Mouse (Mus musculus) left cerebral cortex, postnatal 14 days (tissue): ENCODE results near the gene Bach2. TPM values are rescaled to one million over a fixed set of nuclear protein-coding genes. Genes with fewer than 3 reads are reported as not detected.

Experiments used
- DNase-seq, 2 experiments: peaks; one replicate each; pipeline ENCODE4 v3.0.0; 2021 to 2022; ENCODE audit warnings: low spot score in 2 of 2, mixed read lengths in 1 of 2
- intact Hi-C: fragments of 180-260 bp; cut with DNase I; formaldehyde crosslinking; loops from one replicate; pipeline ENCODE4 v1.15.1; 2025
- total RNA-seq, 2 experiments: library from RNA; stranded (reverse); gene quantifications; 2 replicates each; pipeline ENCODE4 v1.2.3; 2021

Bach2 gene
- total RNA-seq, 2 experiments from 2014 or later = 22.4 to 24.8 TPM

GRCm38 (mm10) chr4:32307215-32307614 lies 68.6 kb downstream of the Bach2 start:
- intact Hi-C loops = loop anchor here (10.0 kb wide), 1 partner anchor 108 kb away; no protein-coding TSS in a partner anchor

GRCm38 (mm10) chr4:32312171-32312946 lies 73.8 kb downstream of the Bach2 start:
- intact Hi-C loops = no loop called here
- DNase-seq = no peak

More at GRCm38 (mm10) chr4:32307215-32307614, 68.6 kb downstream of the Bach2 start:
- DNase-seq = no peak

GRCm38 (mm10) chr4:32314919-32315318 lies 76.3 kb downstream of the Bach2 start:
- intact Hi-C loops = no loop called here
- no peak for DNase-seq

GRCm38 (mm10) chr4:32318608-32319007 lies 80.0 kb downstream of the Bach2 start:
- intact Hi-C loops = no loop called here
- DNase-seq = no peak

- DNase-seq = no peak
- intact Hi-C loops = no loop called here
Measured at GRCm38 (mm10) chr4:32319327-32319726, 80.7 kb downstream of the Bach2 start.

GRCm38 (mm10) chr4:32320039-32320438 lies 81.4 kb downstream of the Bach2 start:
- intact Hi-C loops = no loop called here
- DNase-seq = no peak

GRCm38 (mm10) chr4:32324111-32324510 lies 85.5 kb downstream of the Bach2 start:
- intact Hi-C loops = no loop called here
- DNase-seq = no peak

- DNase-seq = no peak
- intact Hi-C loops = no loop called here
Measured at GRCm38 (mm10) chr4:32324967-32325366, 86.4 kb downstream of the Bach2 start.

- intact Hi-C loops = no loop called here
- no peak for DNase-seq
Measured at GRCm38 (mm10) chr4:32325596-32325995, 87.0 kb downstream of the Bach2 start.

GRCm38 (mm10) chr4:32326279-32326678 lies 87.7 kb downstream of the Bach2 start:
- no peak for DNase-seq
- intact Hi-C loops = no loop called here

GRCm38 (mm10) chr4:32326860-32327259 lies 88.3 kb downstream of the Bach2 start:
- DNase-seq = no peak
- intact Hi-C loops = no loop called here

- DNase-seq = no peak
- intact Hi-C loops = no loop called here
Measured at GRCm38 (mm10) chr4:32327626-32328025, 89.0 kb downstream of the Bach2 start.

- intact Hi-C loops = no loop called here
- DNase-seq = no peak
Measured at GRCm38 (mm10) chr4:32328561-32328960, 90.0 kb downstream of the Bach2 start.

- intact Hi-C loops = no loop called here
- no peak for DNase-seq
Measured at GRCm38 (mm10) chr4:32330584-32331314, 92.1 kb downstream of the Bach2 start.

GRCm38 (mm10) chr4:32332028-32332427 lies 93.4 kb downstream of the Bach2 start:
- DNase-seq = no peak
- intact Hi-C loops = no loop called here

- DNase-seq = no peak
- intact Hi-C loops = no loop called here
Measured at GRCm38 (mm10) chr4:32334131-32334530, 95.5 kb downstream of the Bach2 start.

GRCm38 (mm10) chr4:32334765-32335164 lies 96.2 kb downstream of the Bach2 start:
- intact Hi-C loops = no loop called here
- DNase-seq = no peak

GRCm38 (mm10) chr4:32335659-32336058 lies 97.1 kb downstream of the Bach2 start:
- DNase-seq = no peak
- intact Hi-C loops = no loop called here

- intact Hi-C loops = no loop called here
Measured at GRCm38 (mm10) chr4:32336642-32337041, 98.0 kb downstream of the Bach2 start.

GRCm38 (mm10) chr4:32337638-32338037 lies 99.0 kb downstream of the Bach2 start:
- intact Hi-C loops = no loop called here
- DNase-seq = no peak

More at GRCm38 (mm10) chr4:32336642-32337041, 98.0 kb downstream of the Bach2 start:
- DNase-seq = no peak

GRCm38 (mm10) chr4:32338451-32338850 lies 99.8 kb downstream of the Bach2 start:
- no peak for DNase-seq
- intact Hi-C loops = no loop called here
